Mouse (Mus musculus) liver, embryonic 14.5 days (tissue): ENCODE data around the gene Cep295nl. TPM values are rescaled to one million over a fixed set of nuclear protein-coding genes. Genes with fewer than 3 reads are reported as not detected.

ENCODE experiments used
- ATAC-seq: fragments of 200-750 bp; cut with Nextera tagmentation; 2 replicates; pipeline ENCODE4 v1.8.0; 2017; ENCODE audit warnings: moderate number of reproducible peaks, mild to moderate bottlenecking, moderate library complexity; ENCODE audit not compliant: insufficient read depth
- DNase-seq, 3 experiments: peaks; one replicate each; pipeline ENCODE4 v3.0.0-alpha.2; 2012 to 2013; ENCODE audit warnings: low read depth in 3 of 3, low spot score in 3 of 3
- H3K27ac ChIP-seq: fragments of 300-500 bp; sonication (generic); 2 replicates; pipeline ENCODE4 v1.5.1; 2014; ENCODE audit warnings: moderate library complexity, mild to moderate bottlenecking, control low read depth, inconsistent platforms
- H3K27me3 ChIP-seq: fragments of 300-500 bp; sonication (generic); 2 replicates; pipeline ENCODE4 v1.6.1; 2014; ENCODE audit warnings: mild to moderate bottlenecking, low read length, moderate library complexity; ENCODE audit not compliant: control insufficient read depth, insufficient read depth
- H3K36me3 ChIP-seq: fragments of 300-500 bp; sonication (generic); replicated peaks from 2 replicates; pipeline ENCODE4 v1.6.1; 2014; ENCODE audit warnings: low read depth; ENCODE audit not compliant: control insufficient read depth, insufficient read depth
- H3K4me1 ChIP-seq, 2 experiments: fragments of 200-500 bp in 1 of 2; fragments of 300-500 bp in 1 of 2; sonication (generic) in 1 of 2; replicated peaks; 2 replicates each; pipeline ENCODE4 v1.6.1; 2012 to 2014; ENCODE audit warnings: antibody characterized with exemption in 1 of 2, inconsistent platforms in 1 of 2, low read length in 1 of 2; ENCODE audit not compliant: control insufficient read depth in 2 of 2, insufficient read depth in 2 of 2
- H3K4me2 ChIP-seq: fragments of 300-500 bp; sonication (generic); 2 replicates; pipeline ENCODE4 v1.6.1; 2014; ENCODE audit warnings: low read depth, mild to moderate bottlenecking, control low read depth, moderate library complexity
- H3K4me3 ChIP-seq, 2 experiments: fragments of 200-500 bp in 1 of 2; fragments of 300-500 bp in 1 of 2; sonication (generic) in 1 of 2; 2 replicates each; pipeline ENCODE4 v1.5.1; 2012 to 2014; ENCODE audit warnings: low read depth in 2 of 2, low read length in 2 of 2, mild to moderate bottlenecking in 2 of 2, control low read depth in 1 of 2, inconsistent platforms in 1 of 2, moderate library complexity in 1 of 2; ENCODE audit not compliant: insufficient read depth in 1 of 2
- H3K9ac ChIP-seq: fragments of 300-500 bp; sonication (generic); replicated peaks from 2 replicates; pipeline ENCODE4 v1.6.1; 2014; ENCODE audit warnings: mild to moderate bottlenecking, control low read depth, moderate library complexity
- H3K9me3 ChIP-seq: fragments of 300-500 bp; sonication (generic); 2 replicates; pipeline ENCODE4 v1.6.1; 2016; ENCODE audit warnings: low read length, mixed read lengths; ENCODE audit not compliant: control insufficient read depth
- CTCF ChIP-seq: IDR thresholded peaks from 2 replicates; pipeline ENCODE4 v1.5.1; 2016; ENCODE audit warnings: antibody characterized with exemption, low read depth, control low read depth
- EP300 ChIP-seq: IDR thresholded peaks from 2 replicates; pipeline ENCODE4 v1.6.1; 2016; ENCODE audit warnings: antibody characterized with exemption, low read depth
- WGBS: fragments of 180-500 bp; shearing (Covaris S2); extraction: QIAGEN DNeasy Blood & Tissue Kit; methylation state at CpG from one replicate; pipeline ENCODE4 v1.1.7; 2014; ENCODE audit not compliant: insufficient replicate concordance; 5-methylcytosine and 5-hydroxymethylcytosine counted together
- polyA plus RNA-seq, 2 experiments: library from polyadenylated mRNA; depleted of rRNA in 1 of 2; stranded (reverse) in 1 of 2; unstranded in 1 of 2; fragments of >200 nt; fragmentation: Nextera tagmentation in 1 of 2; extraction: Ambion mirVana in 1 of 2; gene quantifications; 2 replicates each; pipeline versions ENCODE4 v1.2.1 to v1.2.3; 2012 to 2014

The Cep295nl gene
- polyA plus RNA-seq, 2 experiments: 0.04 TPM; not detected in 1

DNA sequence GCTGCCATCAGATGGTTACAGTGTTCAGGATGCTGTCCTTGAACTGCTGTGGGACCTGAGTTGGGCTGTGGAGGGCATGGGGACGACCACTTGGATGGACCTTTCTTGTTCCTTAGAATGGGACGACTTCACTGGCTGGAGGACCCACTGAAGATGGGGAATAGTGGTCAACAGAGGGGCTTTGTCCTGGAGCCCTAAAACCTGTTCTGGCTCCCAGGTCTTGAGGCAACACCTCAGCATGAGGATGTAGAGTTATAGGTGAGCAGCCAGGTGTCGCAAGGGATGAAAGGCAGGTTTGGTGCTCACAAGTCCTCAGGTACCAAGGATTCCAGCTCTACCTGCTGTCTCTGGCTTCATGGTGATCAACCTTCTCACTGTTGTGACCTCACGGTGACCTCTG, 15.8 kb downstream of the Cep295nl start:
- ATAC-seq: no peak
- Histone ChIP-seq H3K27me3 (no peaks in the 10 kb centered on the region), H3K27ac (no peak overlapping the region), H3K4me3 (no peak overlapping the region), H3K36me3 (no peaks in the 10 kb centered on the region), H3K9ac (no peak overlapping the region), H3K4me1 (peaks cover 0 to 7% of the 10 kb centered on the region in 2 experiments; a peak in 1 of 4 replicates), H3K9me3 (no peaks in the 10 kb centered on the region), H3K4me2 (no peak overlapping the region)
- TF ChIP-seq CTCF (no peak), EP300 (no peak)
- DNase-seq: no peak
- 63% methylated on average over 4 of the region's 4 CpGs for WGBS

DNA sequence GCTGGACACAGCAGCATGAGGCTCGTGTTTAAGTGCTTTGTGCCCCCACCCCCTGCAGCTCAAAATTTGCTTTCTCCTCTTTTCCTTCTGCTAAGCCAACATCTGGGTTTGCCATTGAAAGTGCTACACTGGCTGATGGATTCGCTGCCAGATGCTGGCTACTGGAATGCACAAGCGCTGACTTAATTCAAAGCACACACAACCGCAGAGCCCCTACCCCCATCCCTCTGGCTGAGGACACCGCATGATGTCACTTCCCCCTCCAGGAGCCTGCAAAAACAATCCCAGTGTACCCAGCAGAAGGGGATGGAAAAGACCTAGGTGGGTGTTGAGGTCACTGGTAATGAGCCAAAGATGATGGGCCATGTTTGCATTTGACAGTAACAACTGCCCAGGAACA, 17.8 kb downstream of the Cep295nl start:
- Histone ChIP-seq H3K4me2 (no peak overlapping the region), H3K27ac (no peak overlapping the region), H3K27me3 (no peaks in the 10 kb centered on the region), H3K36me3 (no peaks in the 10 kb centered on the region), H3K4me1 (peaks cover 0 to 7% of the 10 kb centered on the region in 2 experiments; a peak in 1 of 4 replicates), H3K4me3 (no peak overlapping the region), H3K9me3 (no peaks in the 10 kb centered on the region), H3K9ac (no peak overlapping the region)
- ATAC-seq (no peak), DNase-seq (no peak)
- TF ChIP-seq CTCF (no peak), EP300 (no peak)
- 28% methylated on average over 5 of the region's 5 CpGs for WGBS

GRCm38 (mm10) chr11:118323974-118324373, 18.3 kb downstream of the Cep295nl start:
- Histone ChIP-seq H3K27ac (no peak overlapping the region), H3K9me3 (no peaks in the 10 kb centered on the region), H3K4me1 (peaks cover 0 to 7% of the 10 kb centered on the region in 2 experiments; a peak in 1 of 4 replicates), H3K4me2 (no peak overlapping the region), H3K9ac (no peak overlapping the region), H3K4me3 (no peak overlapping the region), H3K36me3 (no peaks in the 10 kb centered on the region), H3K27me3 (no peaks in the 10 kb centered on the region)
- ATAC-seq: no peak
- no peak for TF ChIP-seq CTCF
- TF ChIP-seq EP300: no peak
- 20% methylated on average over 5 of the region's 5 CpGs for WGBS
- no peak for DNase-seq

GRCm38 (mm10) chr11:118322647-118323046, 19.7 kb downstream of the Cep295nl start:
- H3K4me2 ChIP-seq: no peak overlapping the region
- H3K4me1 ChIP-seq: peaks cover 0 to 7% of the 10 kb centered on the region in 2 experiments; a peak in 1 of 4 replicates
- no peaks in the 10 kb centered on the region for H3K36me3 ChIP-seq
- 33% methylated on average over 3 of the region's 3 CpGs for WGBS
- TF ChIP-seq CTCF: no peak
- TF ChIP-seq EP300: no peak
- H3K9ac ChIP-seq: no peak overlapping the region
- H3K9me3 ChIP-seq: no peaks in the 10 kb centered on the region
- H3K27ac ChIP-seq: no peak overlapping the region
- H3K4me3 ChIP-seq: no peak overlapping the region
- H3K27me3 ChIP-seq: no peaks in the 10 kb centered on the region
- ATAC-seq: no peak
- DNase-seq: no peak

GRCm38 (mm10) chr11:118321971-118322370, 20.3 kb downstream of the Cep295nl start:
- H3K36me3 ChIP-seq: no peaks in the 10 kb centered on the region
- H3K4me1 ChIP-seq: peaks cover 0 to 7% of the 10 kb centered on the region in 2 experiments; a peak in 1 of 4 replicates
- 46% methylated on average over 4 of the region's 4 CpGs for WGBS
- H3K27ac ChIP-seq: no peak overlapping the region
- no peaks in the 10 kb centered on the region for H3K27me3 ChIP-seq
- H3K4me3 ChIP-seq: no peak overlapping the region
- no peak for DNase-seq
- H3K9me3 ChIP-seq: no peaks in the 10 kb centered on the region
- H3K9ac ChIP-seq: no peak overlapping the region
- no peak for TF ChIP-seq CTCF
- no peak for TF ChIP-seq EP300
- ATAC-seq: no peak
- H3K4me2 ChIP-seq: no peak overlapping the region
